Mouse (Mus musculus) spleen, postnatal 14 days (tissue): ENCODE data around the gene Cemip.
A peak's percentile ranks its signal among the peaks of the same experiment; 100 is the strongest.
"Not testable (repeated sequence)": the region's sequence is repeated elsewhere in the genome, so short reads cannot be mapped to it uniquely, and the experiment has no call there.

Source experiments
- DNase-seq, 2 experiments: peaks; one replicate each; pipeline ENCODE4 v3.0.0; 2021 to 2022; ENCODE audit warnings: low spot score in 2 of 2

Gene Cemip

DNA sequence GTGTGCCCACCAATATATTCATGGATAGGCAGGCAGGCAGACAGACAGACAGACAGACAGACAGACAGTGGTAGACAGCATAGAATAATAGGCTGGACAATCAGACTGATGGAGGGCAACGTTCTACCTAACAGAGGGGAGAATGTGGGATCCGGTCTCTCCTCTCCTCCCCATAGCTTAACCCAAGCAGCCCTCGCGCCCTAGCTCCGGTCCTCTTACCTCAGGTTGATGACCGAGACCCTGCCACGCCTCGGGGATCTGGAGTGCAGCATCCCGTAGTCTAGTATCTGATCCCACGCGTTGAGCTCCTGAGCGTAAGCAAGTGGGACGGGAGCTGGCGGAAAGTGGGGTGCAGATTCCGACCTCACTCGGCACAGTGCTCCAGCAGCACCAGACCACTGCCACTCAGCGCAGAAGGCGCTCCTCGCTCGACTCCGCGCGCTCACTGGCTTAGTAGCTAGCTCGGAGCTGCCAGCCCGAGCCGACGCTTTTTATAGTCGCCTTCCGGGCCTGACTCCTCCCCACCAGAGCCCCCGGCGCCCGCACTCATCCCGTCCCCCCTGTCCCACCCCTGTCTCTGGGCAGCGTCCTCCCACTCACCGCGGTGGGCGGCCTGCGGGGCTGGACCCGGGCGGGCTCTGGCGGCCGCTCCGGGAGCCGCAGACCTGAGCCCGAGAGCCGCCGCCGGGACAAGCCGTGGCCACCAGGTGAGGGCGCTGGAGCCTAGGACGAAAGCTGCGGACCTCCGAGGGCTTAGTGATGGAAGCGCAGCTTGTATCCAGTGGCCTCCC lies at the start of gene Cemip:
TSS of gene Cemip (minus strand) at position 464 of the 791 bp plus-strand sequence.
- peak; percentile 22 to 55 for DNase-seq

DNA sequence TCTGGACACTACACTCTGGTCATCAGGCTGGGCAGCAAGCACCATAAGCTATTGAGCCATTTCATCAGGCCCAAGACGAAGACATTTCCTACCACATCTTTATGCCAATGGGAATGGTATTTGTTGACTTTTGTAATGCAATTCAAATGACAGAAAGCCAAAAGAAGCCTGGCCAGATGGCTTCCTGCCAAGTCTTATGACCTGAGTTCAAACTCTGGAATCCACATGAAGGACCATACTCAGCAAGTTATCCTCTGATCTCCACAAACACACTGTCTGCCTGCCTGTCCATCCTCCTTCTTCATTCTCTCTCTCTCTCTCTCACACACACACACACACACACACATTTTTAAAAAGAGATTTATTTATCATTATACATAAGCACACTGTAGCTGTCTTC lies 46.4 kb upstream of the Cemip start:
- no peak for DNase-seq

DNA sequence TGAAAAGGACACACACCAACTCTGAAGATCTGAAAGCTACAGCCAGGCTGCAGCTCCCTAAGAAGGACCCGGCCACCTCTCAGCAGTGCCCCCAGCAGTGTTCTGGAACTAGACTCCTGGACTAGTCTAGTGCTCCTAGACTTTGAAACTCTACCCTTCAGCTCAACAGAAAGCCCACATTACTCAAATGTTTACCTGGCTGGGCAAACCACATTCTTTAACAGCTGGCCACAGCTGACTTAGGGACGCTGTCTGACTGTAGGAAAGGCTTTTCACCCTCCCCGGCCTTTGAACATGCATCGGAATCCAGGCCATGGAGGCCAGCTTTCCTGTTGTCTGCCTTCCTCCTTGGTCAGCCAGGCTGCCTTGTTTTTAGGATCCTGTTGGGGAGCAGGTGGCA lies 45.4 kb upstream of the Cemip start:
- DNase-seq, result no peak

DNA sequence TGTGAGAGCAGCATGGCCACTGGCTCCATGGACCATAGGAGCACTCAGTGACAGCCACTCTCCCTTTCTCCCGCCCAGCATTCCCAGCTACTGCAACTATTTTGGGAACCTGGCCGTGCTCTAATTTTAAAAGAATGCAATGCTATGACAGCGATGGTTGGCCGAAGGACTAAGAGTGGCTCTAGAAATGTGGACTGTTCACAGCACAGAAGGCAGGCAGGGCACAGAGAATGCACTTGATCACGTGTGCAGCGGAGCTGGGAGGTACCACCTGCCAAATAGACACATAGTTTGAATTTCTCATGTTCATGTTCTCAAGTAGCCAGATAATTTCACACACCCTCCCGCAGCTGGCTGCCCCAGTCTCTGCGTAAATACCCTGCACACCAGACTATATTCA lies 42.4 kb upstream of the Cemip start:
- DNase-seq, result no peak

DNA sequence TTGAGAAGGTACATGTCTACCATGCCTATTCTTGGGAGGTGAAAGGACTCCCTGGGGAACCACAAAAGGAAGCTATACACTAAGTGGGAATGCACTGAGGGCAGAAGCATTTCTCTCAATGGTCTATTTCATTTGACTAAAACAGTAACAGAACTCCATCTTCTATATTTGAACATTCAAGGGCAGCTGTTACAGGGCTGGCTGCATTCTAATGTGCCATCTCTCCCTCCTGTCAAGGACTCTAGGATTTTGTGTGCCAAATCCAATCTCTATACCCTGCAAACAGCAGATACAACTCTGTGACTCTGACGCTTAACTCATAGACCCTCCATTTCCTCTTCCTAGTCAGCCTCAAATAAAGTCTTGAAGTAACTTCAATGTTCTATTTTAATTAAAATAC lies 39.4 kb upstream of the Cemip start:
- no peak for DNase-seq

DNA sequence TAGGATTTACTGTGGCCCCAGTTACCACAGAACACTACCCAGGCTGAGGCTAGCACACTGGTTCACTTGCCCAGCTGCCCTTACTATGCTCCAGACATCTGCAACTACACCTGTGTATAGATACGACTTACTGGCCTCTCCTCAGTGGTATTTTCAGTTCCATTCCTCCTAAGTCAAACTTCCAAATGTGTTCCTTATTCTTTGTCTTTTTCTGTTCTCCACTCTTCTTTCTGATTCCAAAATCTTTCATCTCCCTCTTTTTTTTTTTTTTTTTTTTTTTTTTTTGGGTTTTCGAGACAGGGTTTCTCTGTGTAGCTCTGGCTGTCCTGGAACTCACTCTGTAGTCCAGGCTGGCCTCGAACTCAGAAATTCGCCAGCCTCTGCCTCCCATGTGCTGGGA lies 37.3 kb upstream of the Cemip start:
- DNase-seq, result not testable (repeated sequence)

DNA sequence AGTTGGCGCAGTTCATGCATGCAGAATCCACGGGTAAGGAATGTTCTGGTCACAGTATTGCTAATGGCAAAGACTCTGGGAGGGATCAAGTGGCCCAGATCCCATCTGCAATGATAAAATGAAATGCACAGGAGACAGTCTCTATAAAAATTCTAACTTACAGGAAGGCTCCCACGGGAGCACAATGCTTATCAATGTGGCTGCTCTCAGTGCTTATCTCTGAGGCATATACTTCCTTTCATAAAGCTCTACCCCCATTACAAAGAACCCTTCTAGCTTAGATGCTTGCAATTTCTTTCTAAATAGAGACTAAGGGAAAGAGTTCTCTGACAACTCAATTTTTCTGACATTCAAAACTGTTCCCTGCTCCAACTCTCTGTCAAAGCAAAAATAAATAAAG lies 35.5 kb upstream of the Cemip start:
- DNase-seq, result no peak

DNA sequence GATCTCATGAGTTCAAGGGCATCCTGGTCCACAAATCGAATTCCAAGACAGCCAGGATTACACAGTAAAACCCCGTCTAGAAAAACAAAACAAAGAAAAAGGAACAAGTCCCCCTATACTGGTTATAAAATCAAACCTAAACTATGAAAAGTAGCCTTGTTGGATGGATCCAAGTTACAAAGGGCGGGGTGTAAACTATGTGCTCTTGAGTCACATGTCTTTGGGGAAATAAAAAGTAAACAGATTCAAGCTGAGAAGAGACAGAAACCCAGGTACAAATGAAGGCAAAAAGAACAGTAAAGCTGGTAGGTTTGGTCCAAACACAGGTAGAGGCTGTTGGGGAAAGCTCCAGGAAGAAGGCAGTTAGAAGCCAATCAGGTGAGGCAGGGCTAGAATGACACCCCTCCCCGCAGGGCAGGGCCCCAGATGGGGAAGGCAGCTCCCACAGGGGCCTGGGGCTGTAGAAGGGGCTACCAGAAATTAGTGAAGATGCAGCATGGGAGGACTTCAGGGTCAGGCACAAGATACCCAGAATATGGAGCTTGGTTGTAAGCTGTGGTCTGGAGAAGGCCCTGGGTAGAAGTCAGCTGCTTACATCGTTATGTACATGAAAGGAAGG lies 33.9 kb upstream of the Cemip start:
- no peak for DNase-seq

DNA sequence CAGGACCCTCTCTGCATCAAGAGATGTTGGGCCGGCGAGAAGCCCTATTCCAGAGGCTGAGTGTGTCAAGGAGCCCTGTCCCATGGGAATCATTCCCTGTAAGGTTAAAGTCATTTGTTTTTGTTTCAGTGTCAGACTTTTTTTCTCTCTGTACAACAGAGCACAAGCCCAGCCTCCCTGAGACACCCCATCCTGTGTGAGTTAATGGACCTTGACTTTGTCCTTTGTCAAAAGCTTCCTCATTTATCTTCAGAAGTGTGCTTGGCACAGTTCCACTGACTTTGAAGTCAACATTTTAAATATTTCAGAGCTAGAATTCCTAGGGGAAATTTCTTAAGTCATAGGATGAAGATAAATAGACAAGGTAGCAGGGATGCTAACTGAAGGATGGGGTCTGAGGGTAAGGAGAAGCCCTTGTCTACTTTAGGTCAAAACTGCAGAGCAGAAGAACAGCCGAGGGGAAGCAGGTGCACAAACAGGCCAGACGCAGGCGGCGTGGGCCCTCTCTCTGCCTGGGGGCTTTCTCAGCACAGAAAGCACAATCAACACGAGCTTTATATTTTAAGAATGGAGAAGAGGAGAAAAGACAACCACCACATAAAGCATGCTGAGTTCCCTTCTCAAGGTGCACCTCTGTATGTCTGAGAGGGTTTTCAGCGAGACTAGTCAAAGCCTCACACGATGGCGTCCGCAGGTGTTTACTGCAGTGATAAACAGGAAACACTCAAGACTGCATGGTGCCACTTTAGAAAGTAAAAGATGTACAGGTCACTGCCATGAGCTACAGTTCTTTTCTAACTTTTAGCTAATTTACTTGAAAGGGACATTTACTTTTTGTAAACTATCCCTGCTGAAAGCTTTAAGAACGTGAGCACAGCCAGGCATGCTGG lies 33.2 kb upstream of the Cemip start:
- DNase-seq, result no peak

DNA sequence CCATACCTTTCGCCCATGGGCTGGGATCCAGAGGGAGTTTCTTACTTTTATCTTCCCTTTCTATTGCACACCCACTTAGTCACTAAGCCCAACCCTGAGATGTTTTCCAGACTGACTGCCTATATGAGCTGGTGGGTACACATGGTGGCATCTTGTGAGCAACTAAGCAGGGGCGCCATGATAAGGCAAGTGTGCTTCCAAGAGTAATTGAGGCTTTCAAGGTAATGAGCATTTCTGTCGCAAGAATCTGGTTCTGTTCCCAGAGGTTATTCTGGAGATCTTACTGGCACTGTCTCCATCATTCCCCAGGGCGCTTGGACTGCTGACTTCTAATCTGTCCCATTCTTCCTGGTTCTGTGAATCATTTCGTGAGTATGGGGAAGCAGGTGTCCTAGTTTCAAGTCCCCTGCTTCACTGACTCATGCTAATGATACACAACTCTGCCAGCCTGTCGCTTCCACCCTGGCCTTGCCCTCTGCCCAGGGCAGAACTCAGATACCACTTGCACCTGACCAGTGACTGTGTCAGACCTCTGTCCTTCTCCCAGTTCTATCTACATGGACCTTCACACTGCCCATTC lies 31.3 kb upstream of the Cemip start:
- DNase-seq, result no peak

DNA sequence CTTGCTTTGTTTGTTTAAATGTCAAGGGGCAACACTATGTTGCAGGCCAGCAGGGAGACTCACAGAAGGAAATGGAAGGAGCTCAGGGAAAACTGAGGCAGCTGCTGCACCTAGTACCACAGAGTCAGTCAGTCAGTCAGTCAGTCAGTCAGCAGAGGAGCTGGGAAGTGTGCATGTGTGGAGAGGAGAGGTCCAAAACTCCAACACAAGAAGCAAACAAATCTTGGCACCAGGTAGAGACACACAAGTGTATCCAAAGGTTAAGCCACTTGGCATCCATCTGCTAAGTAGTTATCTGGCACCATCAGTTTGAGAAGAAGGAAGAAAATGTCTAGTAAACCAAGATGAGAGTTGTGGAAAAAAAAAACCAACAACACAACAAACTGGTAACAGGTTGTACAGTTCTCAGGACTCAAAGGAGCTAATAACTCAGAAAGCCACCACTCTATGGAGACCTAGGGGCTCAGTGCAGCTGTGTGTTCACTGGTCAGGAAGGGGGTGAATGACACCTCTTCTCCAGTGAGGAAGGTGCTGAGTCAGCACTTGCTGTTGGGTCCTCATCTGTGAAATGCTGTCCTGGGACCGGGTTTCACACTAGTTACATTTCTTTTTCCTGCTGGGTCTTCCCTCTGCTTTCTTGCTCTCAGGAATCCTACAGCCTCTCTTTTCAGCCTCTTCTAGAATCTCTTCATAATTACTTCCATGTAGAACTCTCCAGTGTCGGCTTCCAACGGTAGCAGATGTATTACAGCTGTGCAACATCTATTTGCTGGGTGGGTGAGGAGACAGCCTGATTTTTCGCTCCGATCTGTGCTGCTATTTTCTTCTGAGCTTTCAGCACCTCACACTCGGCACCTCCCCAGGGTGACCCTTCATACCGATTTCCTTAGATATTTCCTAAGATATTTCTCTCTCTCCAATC lies 30.6 kb upstream of the Cemip start:
- no peak for DNase-seq

DNA sequence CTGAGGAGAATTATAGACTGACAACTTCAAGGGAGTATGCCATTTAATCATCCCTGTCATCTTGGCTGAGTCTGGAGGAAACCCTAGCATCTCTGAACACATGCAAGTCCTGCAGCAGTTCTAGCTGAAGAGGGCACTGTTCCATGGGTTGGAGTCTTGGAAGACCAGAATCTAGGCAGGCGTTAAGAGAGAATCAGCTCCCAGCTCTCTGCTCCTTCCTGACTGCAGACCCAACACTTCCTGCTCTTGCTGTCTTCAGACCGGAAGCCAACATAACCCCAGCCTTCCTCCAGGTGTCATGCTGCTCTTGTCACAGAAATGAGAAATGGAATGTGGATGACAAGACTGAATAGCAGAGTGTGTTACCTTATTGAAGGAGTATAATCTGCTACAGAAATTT lies 29.1 kb upstream of the Cemip start:
- DNase-seq, result no peak

DNA sequence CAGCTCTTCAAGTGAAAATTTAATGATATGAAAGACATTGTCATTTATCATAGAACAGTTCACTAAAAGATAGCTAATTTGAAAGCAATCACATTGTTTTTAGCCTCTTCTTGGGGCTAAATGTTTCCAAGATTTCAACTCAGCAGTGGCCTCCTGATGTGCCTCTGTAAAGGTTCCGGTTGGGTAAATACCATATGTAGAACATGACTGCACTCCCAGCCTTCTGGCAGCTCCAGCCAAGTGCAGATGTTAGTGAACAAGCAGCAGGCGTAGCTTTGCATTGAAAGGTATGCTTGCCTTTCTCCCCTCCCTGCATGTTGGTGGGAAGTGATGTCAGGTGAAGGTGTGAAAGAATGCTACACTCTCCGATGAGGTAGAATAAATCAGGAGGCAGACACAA lies 28.5 kb upstream of the Cemip start:
- DNase-seq, result no peak

DNA sequence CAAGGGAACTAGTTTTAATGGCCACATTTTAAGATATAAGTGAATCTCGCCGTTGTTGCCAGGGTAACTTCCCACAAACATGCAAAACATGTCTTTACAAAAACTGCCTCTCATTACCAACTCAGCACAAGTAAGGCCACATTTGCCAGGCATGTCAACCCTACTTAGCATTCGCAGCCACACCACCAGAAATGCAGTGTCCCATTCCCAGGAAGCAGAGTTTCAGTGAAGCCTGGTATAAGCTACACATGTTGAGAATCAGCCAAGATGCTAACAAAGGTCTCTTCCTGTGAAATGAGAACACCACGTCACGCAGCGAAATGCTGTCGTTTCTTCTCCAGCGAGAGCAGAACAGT lies 26.7 kb upstream of the Cemip start:
- no peak for DNase-seq

DNA sequence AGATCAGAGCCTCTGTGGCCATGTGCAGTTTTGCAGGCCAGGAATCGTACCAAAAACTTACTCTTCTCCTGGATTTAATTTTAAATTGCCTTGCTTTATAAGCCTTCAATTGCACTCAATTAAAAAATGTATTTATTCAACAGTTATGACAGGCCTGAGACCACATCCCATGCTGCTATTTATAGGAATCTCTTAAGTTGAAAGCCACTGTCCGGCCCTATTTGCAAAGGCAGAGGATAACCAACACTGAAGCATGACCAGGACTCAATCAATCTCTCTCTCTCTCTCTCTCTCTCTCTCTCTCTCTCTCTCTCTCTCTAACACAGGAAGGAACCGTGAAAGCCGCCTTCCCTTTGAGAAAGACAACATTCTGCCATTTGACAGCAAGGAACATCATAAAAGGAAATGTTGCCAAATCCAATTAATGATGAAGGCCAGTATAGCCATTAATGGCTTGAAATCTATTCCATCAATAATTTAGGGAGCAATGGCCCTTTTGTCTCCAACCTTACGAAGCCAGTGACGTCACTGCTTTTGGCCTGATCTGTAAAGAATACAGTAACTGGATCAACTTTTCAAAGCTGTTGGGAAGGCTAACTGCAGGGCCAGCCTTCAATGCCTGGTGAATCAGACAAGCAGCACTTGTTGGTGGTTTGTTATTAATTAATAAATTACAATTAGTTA lies 26.2 kb upstream of the Cemip start:
- DNase-seq, result no peak

DNA sequence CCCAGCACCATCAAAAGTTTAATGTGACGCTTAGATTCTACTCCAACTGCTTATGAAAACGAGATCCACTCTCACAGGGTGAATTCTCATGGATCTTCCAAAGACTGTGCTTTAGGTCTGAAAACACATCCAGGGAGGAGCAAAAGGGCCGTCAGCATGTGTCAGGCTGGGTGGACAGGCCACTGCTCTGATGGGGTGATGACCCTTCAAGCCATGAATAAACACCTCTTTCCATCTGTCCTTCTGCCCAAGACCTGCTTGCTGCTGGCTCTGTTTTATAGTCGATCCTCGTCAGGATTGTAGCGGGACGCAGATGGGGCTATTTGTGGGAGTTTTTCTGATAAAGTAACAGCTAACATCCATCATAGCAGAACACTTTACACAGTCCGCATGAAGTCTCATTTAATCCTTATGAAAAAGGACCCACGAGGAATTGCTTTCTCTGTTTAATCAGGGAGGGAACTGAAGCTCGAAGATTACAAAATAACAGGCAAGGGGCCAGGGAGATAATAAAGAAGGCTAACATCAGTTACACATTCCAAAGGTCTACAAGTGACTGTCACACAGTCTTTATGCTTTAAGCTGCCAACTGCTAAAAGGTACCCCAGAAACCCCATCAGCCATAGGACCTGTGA lies 25.5 kb upstream of the Cemip start:
- DNase-seq, result no peak

DNA sequence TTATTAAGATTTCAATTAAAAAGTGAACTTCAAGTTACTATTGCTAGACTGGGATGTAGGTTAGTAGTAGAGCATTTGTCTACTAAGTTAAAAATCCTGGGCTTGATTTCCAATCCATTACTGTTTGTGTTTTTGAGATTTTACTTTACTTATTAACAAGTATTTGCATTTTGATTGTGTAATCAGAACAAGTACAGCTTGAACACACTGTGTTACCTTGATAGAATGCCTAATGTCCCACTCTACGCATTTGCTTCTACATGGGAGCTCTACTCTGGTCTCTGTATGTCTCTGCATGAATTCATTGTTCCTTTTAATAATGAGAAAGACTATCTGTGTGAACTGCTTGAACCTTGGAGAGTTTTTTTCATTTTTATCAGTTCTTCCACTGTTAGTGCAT lies 20.6 kb upstream of the Cemip start:
- DNase-seq, result no peak

DNA sequence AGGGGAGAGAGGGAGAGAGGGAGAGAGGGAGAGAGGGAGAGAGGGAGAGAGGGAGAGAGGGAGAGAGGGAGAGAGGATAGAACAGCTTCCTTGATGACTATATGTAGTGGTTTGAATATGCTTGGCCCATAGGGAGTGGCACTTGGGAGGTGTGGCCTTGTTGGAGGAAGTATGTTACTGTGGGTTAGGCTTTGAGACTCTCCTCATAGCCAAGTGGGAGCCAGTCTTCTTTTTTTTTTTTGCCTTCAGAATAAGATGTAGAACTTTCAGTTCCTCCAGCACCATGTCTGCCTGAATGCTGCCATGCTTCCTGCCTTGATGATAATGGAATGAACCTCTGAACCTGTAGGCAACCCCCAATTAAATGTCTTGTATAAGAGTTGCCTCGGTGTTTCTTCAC lies 16.3 kb upstream of the Cemip start:
- no peak for DNase-seq

DNA sequence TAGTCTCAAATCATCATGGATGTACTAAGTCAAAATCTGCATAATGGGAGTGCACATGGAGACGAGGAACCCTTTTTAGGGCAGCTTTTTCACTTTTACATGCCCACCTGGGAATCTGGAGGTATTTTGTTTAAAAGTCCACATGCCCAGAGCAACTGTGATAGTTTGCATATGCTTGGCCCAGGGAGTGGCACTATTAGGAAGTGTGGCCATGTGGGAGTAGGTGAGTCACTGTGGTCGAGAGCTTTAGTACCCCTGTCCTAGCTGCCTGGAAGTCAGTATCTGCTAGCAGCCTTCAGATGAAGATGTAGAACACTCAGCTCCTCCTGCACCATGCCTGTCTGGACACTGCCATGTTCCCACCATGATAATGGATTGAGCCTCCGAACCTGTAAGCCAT lies 14.4 kb upstream of the Cemip start:
- DNase-seq, result no peak

DNA sequence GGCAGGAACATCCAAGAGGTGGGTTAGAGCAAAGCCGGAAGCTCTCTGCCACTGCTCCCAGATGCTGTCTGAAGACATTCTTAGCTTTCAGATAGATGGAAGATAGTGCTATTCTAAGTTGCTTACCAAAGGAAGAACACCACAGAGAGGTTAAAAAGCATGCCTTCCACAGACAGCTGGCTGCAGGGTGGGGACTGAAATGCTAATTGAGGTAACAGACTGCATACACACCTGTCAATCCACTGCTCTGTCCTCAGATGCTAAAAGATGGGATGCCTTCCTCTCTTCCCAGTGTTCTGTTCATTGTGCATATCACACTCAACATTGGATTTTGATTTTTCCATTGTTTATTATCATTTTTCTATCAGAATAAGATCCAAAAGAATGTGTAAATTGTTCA lies 11.8 kb upstream of the Cemip start:
- DNase-seq, result no peak
